Mouse (Mus musculus): ENCODE measurements around the gene Ctdsp2. TPM values are rescaled to one million over a fixed set of nuclear protein-coding genes. Genes with fewer than 3 reads are reported as not detected.

Gene Ctdsp2
- polyA plus RNA-seq, 1 experiment from 2014 or later: 64.8 TPM

GRCm38 (mm10) chr10:127000529-127000928 is 22.0 kb downstream of the Ctdsp2 start, which contains the start of gene Avil:
Avil (plus strand) TSS chr10:127000709.
- Histone ChIP-seq H3K4me3 (ENCODE audit: low read depth, low read length) (no peak within 1 kb of the TSS), H3K27ac (replicated peaks; ENCODE audit: low read depth, low read length) (no peak within 1 kb of the TSS), H3K36me3 (replicated peaks; ENCODE audit: control insufficient read depth, insufficient read depth, low read depth, low read length) (peaks cover 9% of the 10 kb centered on the region), H3K4me2 (ENCODE audit: low read depth, low read length) (no peak within 1 kb of the TSS), H3K27me3 (ENCODE audit: control insufficient read depth, insufficient read depth, low read length) (no peaks in the 10 kb centered on the region), H3K9me3 (replicated peaks; ENCODE audit: control insufficient read depth, low read length) (no peaks in the 10 kb centered on the region), H3K4me1 (ENCODE audit: control insufficient read depth, insufficient read depth, low read length) (no peaks in the 10 kb centered on the region), H3K9ac (replicated peaks; ENCODE audit: low read length) (no peak within 1 kb of the TSS)
- ATAC-seq (replicated peaks; ENCODE audit: insufficient number of reproducible peaks, low FRiP score, low TSS enrichment, low read depth) (no peak), DNase-seq (ENCODE audit: low spot score) (no peak)
- WGBS: 88% methylated on average over 5 of the region's 5 CpGs

- H3K27me3 ChIP-seq (ENCODE audit: control insufficient read depth, insufficient read depth, low read length): no peaks in the 10 kb centered on the region
- no peak overlapping the region for H3K4me2 ChIP-seq (ENCODE audit: low read depth, low read length)
- 85% methylated on average over 9 of the region's 9 CpGs for WGBS
- DNase-seq (ENCODE audit: low spot score) (no peak), ATAC-seq (replicated peaks; ENCODE audit: insufficient number of reproducible peaks, low FRiP score, low TSS enrichment, low read depth) (no peak)
- peaks cover 8% of the 10 kb centered on the region for H3K36me3 ChIP-seq (replicated peaks; ENCODE audit: control insufficient read depth, insufficient read depth, low read depth, low read length)
- no peaks in the 10 kb centered on the region for H3K4me1 ChIP-seq (ENCODE audit: control insufficient read depth, insufficient read depth, low read length)
- H3K9me3 ChIP-seq (replicated peaks; ENCODE audit: control insufficient read depth, low read length): no peaks in the 10 kb centered on the region
- no peak overlapping the region for H3K4me3 ChIP-seq (ENCODE audit: low read depth, low read length)
- no peak overlapping the region for H3K27ac ChIP-seq (replicated peaks; ENCODE audit: low read depth, low read length)
- H3K9ac ChIP-seq (replicated peaks; ENCODE audit: low read length): no peak overlapping the region
Measured at GRCm38 (mm10) chr10:127001297-127001696, 22.8 kb downstream of the Ctdsp2 start.

GRCm38 (mm10) chr10:127002056-127002455 is 23.5 kb downstream of the Ctdsp2 start:
- Histone ChIP-seq H3K27ac (replicated peaks; ENCODE audit: low read depth, low read length) (no peak overlapping the region), H3K4me2 (ENCODE audit: low read depth, low read length) (no peak overlapping the region), H3K9me3 (replicated peaks; ENCODE audit: control insufficient read depth, low read length) (no peaks in the 10 kb centered on the region), H3K4me1 (ENCODE audit: control insufficient read depth, insufficient read depth, low read length) (no peaks in the 10 kb centered on the region), H3K27me3 (ENCODE audit: control insufficient read depth, insufficient read depth, low read length) (no peaks in the 10 kb centered on the region), H3K36me3 (replicated peaks; ENCODE audit: control insufficient read depth, insufficient read depth, low read depth, low read length) (peaks cover 8% of the 10 kb centered on the region), H3K4me3 (ENCODE audit: low read depth, low read length) (no peak overlapping the region), H3K9ac (replicated peaks; ENCODE audit: low read length) (no peak overlapping the region)
- ATAC-seq (replicated peaks; ENCODE audit: insufficient number of reproducible peaks, low FRiP score, low TSS enrichment, low read depth) (no peak), DNase-seq (ENCODE audit: low spot score) (no peak)
- WGBS: 72% methylated on average over 1 of the region's 1 CpGs

GRCm38 (mm10) chr10:127002765-127003164 is 24.2 kb downstream of the Ctdsp2 start:
- no peak for DNase-seq (ENCODE audit: low spot score)
- Histone ChIP-seq H3K9ac (replicated peaks; ENCODE audit: low read length) (no peak overlapping the region), H3K27me3 (ENCODE audit: control insufficient read depth, insufficient read depth, low read length) (no peaks in the 10 kb centered on the region), H3K27ac (replicated peaks; ENCODE audit: low read depth, low read length) (no peak overlapping the region), H3K36me3 (replicated peaks; ENCODE audit: control insufficient read depth, insufficient read depth, low read depth, low read length) (peaks cover 5% of the 10 kb centered on the region), H3K4me1 (ENCODE audit: control insufficient read depth, insufficient read depth, low read length) (no peaks in the 10 kb centered on the region), H3K9me3 (replicated peaks; ENCODE audit: control insufficient read depth, low read length) (no peaks in the 10 kb centered on the region), H3K4me2 (ENCODE audit: low read depth, low read length) (no peak overlapping the region), H3K4me3 (ENCODE audit: low read depth, low read length) (no peak overlapping the region)
- 90% methylated on average over 5 of the region's 5 CpGs for WGBS
- ATAC-seq (replicated peaks; ENCODE audit: insufficient number of reproducible peaks, low FRiP score, low TSS enrichment, low read depth): no peak

- H3K27me3 ChIP-seq (ENCODE audit: control insufficient read depth, insufficient read depth, low read length): no peaks in the 10 kb centered on the region
- no peak overlapping the region for H3K4me2 ChIP-seq (ENCODE audit: low read depth, low read length)
- ATAC-seq (replicated peaks; ENCODE audit: insufficient number of reproducible peaks, low FRiP score, low TSS enrichment, low read depth): no peak
- H3K4me3 ChIP-seq (ENCODE audit: low read depth, low read length): no peak overlapping the region
- DNase-seq (ENCODE audit: low spot score): no peak
- H3K27ac ChIP-seq (replicated peaks; ENCODE audit: low read depth, low read length): no peak overlapping the region
- no peak overlapping the region for H3K9ac ChIP-seq (replicated peaks; ENCODE audit: low read length)
- no peaks in the 10 kb centered on the region for H3K9me3 ChIP-seq (replicated peaks; ENCODE audit: control insufficient read depth, low read length)
- WGBS: 87% methylated on average over 8 of the region's 8 CpGs
- H3K36me3 ChIP-seq (replicated peaks; ENCODE audit: control insufficient read depth, insufficient read depth, low read depth, low read length): peaks cover 2% of the 10 kb centered on the region
- no peaks in the 10 kb centered on the region for H3K4me1 ChIP-seq (ENCODE audit: control insufficient read depth, insufficient read depth, low read length)
Measured at GRCm38 (mm10) chr10:127003334-127003733, 24.8 kb downstream of the Ctdsp2 start.

- Histone ChIP-seq H3K4me1 (ENCODE audit: control insufficient read depth, insufficient read depth, low read length) (no peaks in the 10 kb centered on the region), H3K4me2 (ENCODE audit: low read depth, low read length) (no peak overlapping the region), H3K36me3 (replicated peaks; ENCODE audit: control insufficient read depth, insufficient read depth, low read depth, low read length) (no peaks in the 10 kb centered on the region; the same call in 1 of the 2 replicates), H3K4me3 (ENCODE audit: low read depth, low read length) (no peak overlapping the region), H3K9ac (replicated peaks; ENCODE audit: low read length) (no peak overlapping the region), H3K27ac (replicated peaks; ENCODE audit: low read depth, low read length) (no peak overlapping the region), H3K27me3 (ENCODE audit: control insufficient read depth, insufficient read depth, low read length) (no peaks in the 10 kb centered on the region), H3K9me3 (replicated peaks; ENCODE audit: control insufficient read depth, low read length) (no peaks in the 10 kb centered on the region)
- ATAC-seq (replicated peaks; ENCODE audit: insufficient number of reproducible peaks, low FRiP score, low TSS enrichment, low read depth) (no peak), DNase-seq (ENCODE audit: low spot score) (no peak)
- 82% methylated on average over 7 of the region's 7 CpGs for WGBS
Measured at GRCm38 (mm10) chr10:127003806-127004205, 25.3 kb downstream of the Ctdsp2 start.

GRCm38 (mm10) chr10:127016488-127016887 is 38.0 kb downstream of the Ctdsp2 start:
- H3K4me3 ChIP-seq (ENCODE audit: low read depth, low read length): no peak overlapping the region
- H3K27me3 ChIP-seq (ENCODE audit: control insufficient read depth, insufficient read depth, low read length): no peaks in the 10 kb centered on the region
- DNase-seq (ENCODE audit: low spot score) (peak; percentile 49), ATAC-seq (replicated peaks; ENCODE audit: insufficient number of reproducible peaks, low FRiP score, low TSS enrichment, low read depth) (no peak)
- no peaks in the 10 kb centered on the region for H3K4me1 ChIP-seq (ENCODE audit: control insufficient read depth, insufficient read depth, low read length)
- no peak overlapping the region for H3K4me2 ChIP-seq (ENCODE audit: low read depth, low read length)
- 52% methylated on average over 5 of the region's 5 CpGs for WGBS
- H3K27ac ChIP-seq (replicated peaks; ENCODE audit: low read depth, low read length): no peak overlapping the region
- no peaks in the 10 kb centered on the region for H3K36me3 ChIP-seq (replicated peaks; ENCODE audit: control insufficient read depth, insufficient read depth, low read depth, low read length)
- H3K9ac ChIP-seq (replicated peaks; ENCODE audit: low read length): no peak overlapping the region; the same call in 1 of the 2 replicates
- no peaks in the 10 kb centered on the region for H3K9me3 ChIP-seq (replicated peaks; ENCODE audit: control insufficient read depth, low read length)

GRCm38 (mm10) chr10:127017071-127017470 is 38.6 kb downstream of the Ctdsp2 start:
- H3K9me3 ChIP-seq (replicated peaks; ENCODE audit: control insufficient read depth, low read length): no peaks in the 10 kb centered on the region
- H3K36me3 ChIP-seq (replicated peaks; ENCODE audit: control insufficient read depth, insufficient read depth, low read depth, low read length): peaks cover 4% of the 10 kb centered on the region
- H3K4me1 ChIP-seq (ENCODE audit: control insufficient read depth, insufficient read depth, low read length): no peaks in the 10 kb centered on the region
- H3K4me3 ChIP-seq (ENCODE audit: low read depth, low read length): no peak overlapping the region
- no peaks in the 10 kb centered on the region for H3K27me3 ChIP-seq (ENCODE audit: control insufficient read depth, insufficient read depth, low read length)
- H3K4me2 ChIP-seq (ENCODE audit: low read depth, low read length): no peak overlapping the region
- WGBS: 8% methylated on average over 2 of the region's 2 CpGs
- no peak overlapping the region; the same call in 1 of the 2 replicates for H3K9ac ChIP-seq (replicated peaks; ENCODE audit: low read length)
- no peak for ATAC-seq (replicated peaks; ENCODE audit: insufficient number of reproducible peaks, low FRiP score, low TSS enrichment, low read depth)
- no peak overlapping the region for H3K27ac ChIP-seq (replicated peaks; ENCODE audit: low read depth, low read length)
- no peak for DNase-seq (ENCODE audit: low spot score)
